Mouse (Mus musculus) heart, embryonic 11.5 days (tissue): Measurements from ENCODE around the gene Mob1a. TPM values are rescaled to one million over a fixed set of nuclear protein-coding genes. Genes with fewer than 3 reads are reported as not detected.
"Not testable (repeated sequence)": the region's sequence is repeated elsewhere in the genome, so short reads cannot be mapped to it uniquely, and the experiment has no call there.

Experiments
- ATAC-seq: fragments of 200-750 bp; cut with Nextera tagmentation; replicated peaks from 2 replicates; pipeline ENCODE4 v1.8.0; 2017; ENCODE audit warnings: moderate library complexity; ENCODE audit not compliant: insufficient number of reproducible peaks, low FRiP score, low TSS enrichment
- H3K27ac ChIP-seq: fragments of 300-500 bp; sonication (generic); 2 replicates; pipeline ENCODE4 v1.5.1; 2014; ENCODE audit warnings: mild to moderate bottlenecking, low read depth, low read length
- H3K27me3 ChIP-seq: fragments of 300-500 bp; sonication (generic); 2 replicates; pipeline ENCODE4 v1.6.1; 2014; ENCODE audit warnings: mild to moderate bottlenecking, low read length, mixed read lengths; ENCODE audit not compliant: control insufficient read depth, insufficient read depth
- H3K36me3 ChIP-seq: fragments of 300-500 bp; sonication (generic); 2 replicates; pipeline ENCODE4 v1.6.1; 2014; ENCODE audit warnings: mild to moderate bottlenecking, low read length, moderate library complexity, mixed read lengths; ENCODE audit not compliant: control insufficient read depth, insufficient read depth
- H3K4me1 ChIP-seq: fragments of 300-500 bp; sonication (generic); 2 replicates; pipeline ENCODE4 v1.6.1; 2014; ENCODE audit warnings: low read length; ENCODE audit not compliant: control insufficient read depth, insufficient read depth
- H3K4me2 ChIP-seq: fragments of 300-500 bp; sonication (generic); 2 replicates; pipeline ENCODE4 v1.6.1; 2014; ENCODE audit warnings: mild to moderate bottlenecking, moderate library complexity
- H3K4me3 ChIP-seq: fragments of 300-500 bp; sonication (generic); 2 replicates; pipeline ENCODE4 v1.5.1; 2014; ENCODE audit warnings: low read depth, low read length
- H3K9ac ChIP-seq: fragments of 300-500 bp; sonication (generic); 2 replicates; pipeline ENCODE4 v1.6.1; 2014; ENCODE audit warnings: mild to moderate bottlenecking, low read depth, low read length, moderate library complexity
- H3K9me3 ChIP-seq: fragments of 300-500 bp; sonication (generic); replicated peaks from 2 replicates; pipeline ENCODE4 v1.6.1; 2016; ENCODE audit warnings: low read length; ENCODE audit not compliant: control insufficient read depth
- WGBS: fragments of 180-500 bp; shearing (Covaris S2); extraction: QIAGEN DNeasy Blood & Tissue Kit; methylation state at CpG from one replicate; pipeline ENCODE4 v1.1.7; 2014; ENCODE audit not compliant: insufficient replicate concordance; 5-methylcytosine and 5-hydroxymethylcytosine counted together
- polyA plus RNA-seq: library from polyadenylated mRNA; unstranded; fragments of >200 nt; fragmentation: Nextera tagmentation; extraction: Ambion mirVana; gene quantifications from 2 replicates; pipeline ENCODE4 v1.2.1, GENCODE M21; 2014

The Mob1a gene
- polyA plus RNA-seq, 1 experiment from 2014 or later: 42.2 TPM

DNA sequence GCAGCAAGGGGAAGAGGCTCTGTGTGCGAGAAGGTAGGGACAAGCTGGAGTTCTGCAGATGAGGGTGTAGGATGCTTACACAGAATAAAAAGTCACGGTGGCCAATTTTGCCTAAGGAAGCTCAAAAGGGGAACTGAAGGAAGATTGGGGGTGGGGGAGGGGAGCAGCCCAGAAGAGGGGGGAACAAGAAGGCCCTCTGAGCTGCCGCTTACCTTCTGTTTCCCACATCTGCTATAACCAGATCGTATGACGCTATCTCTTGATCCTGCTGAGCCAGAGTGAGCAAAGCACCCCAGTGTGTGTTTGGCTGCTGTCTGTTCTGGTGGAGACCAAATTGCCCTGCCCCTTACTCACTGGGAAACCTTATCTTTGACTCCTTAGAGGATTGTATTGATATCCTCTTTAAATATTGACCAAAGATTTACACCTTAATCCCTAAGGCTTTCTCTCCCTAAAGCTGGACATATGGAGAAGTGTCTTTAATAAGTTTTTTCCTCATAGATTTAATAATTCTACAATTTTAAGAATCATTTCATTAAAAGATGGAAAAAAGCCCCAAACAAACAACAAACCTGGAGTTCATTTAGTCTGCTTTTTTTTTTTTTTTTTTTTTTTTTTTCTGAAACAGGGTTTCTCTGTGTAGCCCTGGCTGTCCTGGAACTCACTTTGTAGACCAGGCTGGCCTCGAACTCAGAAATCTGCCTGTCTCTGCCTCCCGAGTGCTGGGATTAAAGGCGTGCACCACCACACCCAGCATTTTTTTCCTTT lies 2.0 kb upstream of the Mob1a start:
- Histone ChIP-seq H3K4me3 (no peak overlapping the region), H3K4me1 (0 out of 2 replicates have a peak, but pooled peaks cover 5% of the 10 kb centered on the region), H3K27me3 (no peaks in the 10 kb centered on the region), H3K9me3 (no peaks in the 10 kb centered on the region), H3K4me2 (no peak overlapping the region), H3K9ac (no peak overlapping the region), H3K27ac (no peak overlapping the region), H3K36me3 (no peaks in the 10 kb centered on the region)
- no peak for ATAC-seq
- WGBS: 61% methylated on average over 8 of the region's 8 CpGs

DNA sequence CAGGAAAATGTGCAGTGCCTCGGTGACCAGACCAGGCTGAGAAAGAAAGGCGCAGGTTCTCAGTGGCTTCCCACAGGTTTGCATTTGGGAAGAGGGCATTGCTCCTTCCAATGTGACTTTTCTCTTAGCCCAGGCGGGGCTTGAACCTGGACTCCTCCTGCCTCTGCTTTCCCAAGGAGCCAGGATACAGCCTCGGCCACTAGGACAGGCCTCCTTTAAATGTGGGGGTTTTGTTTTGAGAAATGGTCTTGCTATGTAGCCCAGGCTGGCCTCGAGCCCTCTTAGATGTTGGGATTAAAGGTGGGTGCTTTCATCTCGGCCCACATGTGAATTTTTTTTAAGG lies 549 bp downstream of the Mob1a start:
- Histone ChIP-seq H3K4me2 (peak overlapping the region; percentile 79), H3K4me1 (0 out of 2 replicates have a peak, but pooled peaks cover 5% of the 10 kb centered on the region), H3K9ac (peak overlapping the region; percentile 86), H3K9me3 (no peaks in the 10 kb centered on the region), H3K27ac (peak overlapping the region; percentile 87), H3K4me3 (peak overlapping the region; percentile 76), H3K27me3 (no peaks in the 10 kb centered on the region), H3K36me3 (peaks cover 11% of the 10 kb centered on the region)
- ATAC-seq: no peak
- WGBS: 5% methylated on average over 6 of the region's 6 CpGs

DNA sequence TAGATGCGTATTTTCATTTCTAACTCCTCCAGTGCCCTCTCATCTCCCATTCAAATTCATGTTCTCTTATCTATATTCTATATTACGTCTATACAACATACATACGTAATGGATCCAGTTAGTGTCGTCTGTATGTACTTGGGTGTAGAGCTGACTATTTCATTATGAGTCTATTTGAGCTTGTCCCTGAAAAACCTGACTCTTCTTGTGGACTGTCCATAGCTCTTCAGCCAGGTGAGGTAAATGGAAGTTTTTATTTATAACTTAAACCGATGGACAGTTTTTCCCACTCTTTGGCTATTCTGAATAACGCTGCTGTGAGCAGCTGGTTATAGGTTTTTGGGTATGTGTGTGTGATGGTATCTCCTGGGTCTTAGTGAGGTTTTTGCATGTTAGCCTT lies 945 bp downstream of the Mob1a start:
- Histone ChIP-seq H3K4me3 (peak overlapping the region; percentile 76), H3K27me3 (no peaks in the 10 kb centered on the region), H3K4me1 (0 out of 2 replicates have a peak, but pooled peaks cover 5% of the 10 kb centered on the region), H3K36me3 (peaks cover 14% of the 10 kb centered on the region), H3K4me2 (peak overlapping the region; percentile 79), H3K27ac (no peak overlapping the region), H3K9me3 (no peaks in the 10 kb centered on the region), H3K9ac (peak overlapping the region; percentile 86; the same call in 1 of the 2 replicates)
- ATAC-seq: no peak
- WGBS: 56% methylated on average over 6 of the region's 6 CpGs

DNA sequence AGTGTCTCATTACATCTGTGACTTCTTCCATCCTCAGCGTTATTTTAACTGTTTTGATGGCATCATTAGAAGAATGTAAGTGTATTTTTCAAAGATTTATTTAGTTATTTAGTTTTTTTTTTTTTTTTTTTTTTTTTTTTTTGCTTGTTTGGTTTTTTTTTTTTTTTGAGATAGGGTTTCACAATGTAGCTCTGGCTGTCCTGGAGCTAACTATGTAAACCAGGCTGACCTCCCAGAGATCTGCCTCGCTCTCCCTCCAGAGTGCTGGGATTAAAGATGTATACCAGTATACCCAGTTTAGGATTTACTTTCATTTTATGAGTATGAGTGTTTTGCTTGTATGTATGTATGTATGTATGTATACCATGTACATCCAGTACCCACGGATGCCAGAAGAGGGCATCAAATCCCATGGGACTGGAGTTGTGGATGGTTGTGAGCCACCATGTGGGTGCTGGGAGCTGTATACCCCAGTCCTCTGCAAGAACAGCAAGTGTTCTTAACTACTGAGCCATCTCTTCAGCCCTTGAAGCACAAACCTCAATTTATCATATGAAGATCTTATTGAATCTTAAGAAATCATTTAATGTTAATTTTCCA lies 1.9 kb downstream of the Mob1a start:
- Histone ChIP-seq H3K27me3 (no peaks in the 10 kb centered on the region), H3K4me3 (no peak overlapping the region), H3K27ac (no peak overlapping the region), H3K36me3 (peaks cover 20% of the 10 kb centered on the region), H3K9me3 (no peaks in the 10 kb centered on the region), H3K9ac (no peak overlapping the region), H3K4me2 (peak overlapping the region; percentile 79; the same call in 1 of the 2 replicates), H3K4me1 (0 out of 2 replicates have a peak, but pooled peaks cover 5% of the 10 kb centered on the region)
- 84% methylated on average over 3 of the region's 3 CpGs for WGBS
- ATAC-seq: no peak

DNA sequence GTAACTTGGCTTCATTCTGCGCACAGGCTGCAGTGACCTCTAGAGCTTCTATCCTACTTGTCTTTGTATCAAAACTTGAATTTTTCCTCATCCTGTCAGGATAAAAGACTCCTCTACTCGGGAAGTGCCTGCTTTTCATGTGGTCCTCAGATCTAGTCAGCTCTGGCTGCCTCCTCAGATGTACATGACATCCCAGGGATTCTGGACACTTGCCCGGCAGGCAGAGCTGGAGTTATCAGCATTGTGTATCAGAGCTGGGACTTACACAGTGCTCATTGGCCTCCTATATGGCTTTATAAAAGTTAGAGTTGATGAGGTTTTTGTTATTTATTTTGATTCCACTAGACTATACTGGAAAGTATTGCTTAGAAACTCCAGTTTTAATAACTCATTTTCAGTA lies 15.6 kb downstream of the Mob1a start:
- no peak overlapping the region for H3K4me2 ChIP-seq
- no peaks in the 10 kb centered on the region for H3K9me3 ChIP-seq
- no peaks in the 10 kb centered on the region for H3K27me3 ChIP-seq
- WGBS: 73% methylated on average over 3 of the region's 3 CpGs
- H3K4me3 ChIP-seq: no peak overlapping the region
- no peaks in the 10 kb centered on the region for H3K4me1 ChIP-seq
- no peak overlapping the region for H3K9ac ChIP-seq
- no peak for ATAC-seq
- peaks cover 11% of the 10 kb centered on the region for H3K36me3 ChIP-seq
- no peak overlapping the region for H3K27ac ChIP-seq

DNA sequence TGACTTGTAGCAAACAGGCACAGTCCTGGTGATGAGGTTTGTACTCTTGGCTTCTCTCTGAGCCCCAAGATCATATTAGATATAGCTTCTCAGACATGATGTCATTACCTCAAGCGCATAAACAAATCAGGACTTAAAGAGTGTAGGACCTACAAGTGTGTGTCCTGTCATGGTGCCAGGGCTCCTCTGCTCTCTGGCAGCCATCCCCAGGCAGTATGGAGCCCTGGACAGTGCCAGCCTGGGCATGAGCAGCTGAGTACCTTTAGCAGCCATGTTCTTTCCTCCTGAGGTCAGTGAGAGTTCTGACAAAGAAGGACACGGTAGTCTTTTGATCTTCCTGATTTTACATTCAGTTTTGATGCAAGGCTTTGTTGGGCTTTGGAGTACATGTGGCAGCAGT lies 17.1 kb downstream of the Mob1a start:
- peaks cover 11% of the 10 kb centered on the region for H3K36me3 ChIP-seq
- 96% methylated on average over 2 of the region's 2 CpGs for WGBS
- H3K4me2 ChIP-seq: no peak overlapping the region
- H3K9me3 ChIP-seq: no peaks in the 10 kb centered on the region
- no peaks in the 10 kb centered on the region for H3K4me1 ChIP-seq
- H3K27ac ChIP-seq: no peak overlapping the region
- H3K9ac ChIP-seq: 0 out of 2 replicates have a peak overlapping the region, but pooled peaks have one; percentile 5
- H3K27me3 ChIP-seq: no peaks in the 10 kb centered on the region
- ATAC-seq: no peak
- H3K4me3 ChIP-seq: no peak overlapping the region

DNA sequence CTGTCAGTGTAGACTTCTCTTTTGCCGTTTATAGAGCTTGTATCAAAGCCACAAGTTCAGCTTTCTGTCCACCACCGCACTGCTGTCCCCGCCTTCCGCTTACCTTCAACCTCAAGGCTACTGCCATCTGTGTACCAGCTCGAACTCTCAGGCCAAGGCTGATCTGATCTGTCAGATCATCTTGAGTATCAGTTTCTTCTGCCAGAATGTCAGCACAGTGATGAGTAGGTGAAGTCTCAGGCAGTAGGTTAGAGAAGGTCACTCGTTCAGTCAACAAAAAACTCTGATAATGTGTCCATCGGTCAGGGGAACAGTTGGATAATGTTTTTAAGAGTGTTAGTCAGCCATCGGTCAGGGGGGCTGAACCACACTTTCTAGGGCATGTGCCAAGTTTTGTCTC lies 19.5 kb downstream of the Mob1a start:
- 88% methylated on average over 8 of the region's 8 CpGs for WGBS
- not testable (repeated sequence) for ATAC-seq, H3K9me3 ChIP-seq, H3K4me3 ChIP-seq, H3K4me2 ChIP-seq, H3K36me3 ChIP-seq, H3K27me3 ChIP-seq, H3K4me1 ChIP-seq, H3K27ac ChIP-seq, H3K9ac ChIP-seq

DNA sequence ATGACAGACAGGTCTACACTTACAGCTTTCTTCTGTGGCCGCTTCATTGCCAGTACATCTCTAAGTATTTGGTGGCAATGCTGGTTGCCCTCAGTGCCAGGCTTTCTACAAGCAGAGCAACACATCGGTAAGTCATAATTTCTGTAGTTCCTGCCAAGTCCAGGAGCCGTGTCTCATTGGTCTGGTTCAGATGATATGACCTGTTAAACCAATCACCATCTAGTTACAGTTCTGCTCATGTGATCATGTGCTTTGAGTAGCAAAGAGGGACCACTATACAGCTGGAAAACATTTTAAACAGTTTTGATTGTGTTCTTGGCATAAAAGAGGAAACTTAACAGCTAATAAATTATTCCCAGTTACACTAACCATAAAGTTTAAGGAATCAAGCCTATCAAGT lies 22.1 kb downstream of the Mob1a start:
- Histone ChIP-seq H3K9ac (no peak overlapping the region), H3K27me3 (no peaks in the 10 kb centered on the region), H3K9me3 (no peaks in the 10 kb centered on the region), H3K4me2 (no peak overlapping the region), H3K4me1 (peaks cover 7% of the 10 kb centered on the region), H3K4me3 (no peak overlapping the region), H3K27ac (no peak overlapping the region), H3K36me3 (peaks cover 5% of the 10 kb centered on the region)
- ATAC-seq: no peak
- 86% methylated on average over 3 of the region's 3 CpGs for WGBS
